Mouse (Mus musculus): ENCODE measurements at regions not wholly inside any gene's neighbourhood (a gene's known extent, or its start where the extent isn't known, plus 50 kb on each side); places are given as distances from the start of the nearest gene placed in this dataset.

GRCm38 (mm10) chr9:23025247-23025646 lies 197.6 kb upstream of the Bmper start:
- no peaks in the 10 kb centered on the region for H3K27me3 ChIP-seq (ENCODE audit: control insufficient read depth, insufficient read depth, low read length)
- H3K4me3 ChIP-seq (ENCODE audit: insufficient read depth in 1 of 2, low read depth in 2 of 2, low read length in 2 of 2) = no peak overlapping the region
- no peak overlapping the region for H3K27ac ChIP-seq
- TF ChIP-seq CTCF (IDR thresholded peaks at IDR 0.05; ENCODE audit: low read depth) (no peak), EP300 (IDR thresholded peaks at IDR 0.05; ENCODE audit: low read depth) (no peak)
- no peak overlapping the region for H3K9ac ChIP-seq (replicated peaks)
- H3K9me3 ChIP-seq (ENCODE audit: control insufficient read depth, low read length) = no peaks in the 10 kb centered on the region
- no peak overlapping the region for H3K4me2 ChIP-seq (ENCODE audit: low read depth)
- no peak for ATAC-seq (ENCODE audit: insufficient read depth)
- DNase-seq (ENCODE audit: low read depth in 3 of 3, low spot score in 3 of 3) = no peak
- H3K36me3 ChIP-seq (replicated peaks; ENCODE audit: control insufficient read depth, insufficient read depth, low read depth) = no peaks in the 10 kb centered on the region
- WGBS (ENCODE audit: insufficient replicate concordance) = 68% methylated on average over 8 of the region's 8 CpGs
- H3K4me1 ChIP-seq (replicated peaks; ENCODE audit: control insufficient read depth in 2 of 2, insufficient read depth in 2 of 2, low read length in 1 of 2) = no peaks in the 10 kb centered on the region

GRCm38 (mm10) chr9:23027377-23028313 lies 195.2 kb upstream of the Bmper start:
- 40% methylated on average over 9 of the region's 9 CpGs for WGBS (ENCODE audit: insufficient replicate concordance)
- DNase-seq (ENCODE audit: low read depth in 3 of 3, low spot score in 3 of 3) (peak in 2 of 3 experiments; percentile 6 to 7), ATAC-seq (ENCODE audit: insufficient read depth) (no peak)
- no peak overlapping the region for H3K9ac ChIP-seq (replicated peaks)
- no peak overlapping the region for H3K4me3 ChIP-seq (ENCODE audit: insufficient read depth in 1 of 2, low read depth in 2 of 2, low read length in 2 of 2)
- H3K36me3 ChIP-seq (replicated peaks; ENCODE audit: control insufficient read depth, insufficient read depth, low read depth) = no peaks in the 10 kb centered on the region
- no peak overlapping the region for H3K4me2 ChIP-seq (ENCODE audit: low read depth)
- no peaks in the 10 kb centered on the region for H3K4me1 ChIP-seq (replicated peaks; ENCODE audit: control insufficient read depth in 2 of 2, insufficient read depth in 2 of 2, low read length in 1 of 2)
- H3K27ac ChIP-seq = no peak overlapping the region
- TF ChIP-seq CTCF (IDR thresholded peaks at IDR 0.05; ENCODE audit: low read depth) (peak; percentile 70), EP300 (IDR thresholded peaks at IDR 0.05; ENCODE audit: low read depth) (no peak)
- H3K9me3 ChIP-seq (ENCODE audit: control insufficient read depth, low read length) = no peaks in the 10 kb centered on the region
- H3K27me3 ChIP-seq (ENCODE audit: control insufficient read depth, insufficient read depth, low read length) = no peaks in the 10 kb centered on the region

GRCm38 (mm10) chr9:23029421-23029820 lies 193.5 kb upstream of the Bmper start:
- ATAC-seq (ENCODE audit: insufficient read depth) (no peak), DNase-seq (ENCODE audit: low read depth in 3 of 3, low spot score in 3 of 3) (no peak)
- H3K36me3 ChIP-seq (replicated peaks; ENCODE audit: control insufficient read depth, insufficient read depth, low read depth) = no peaks in the 10 kb centered on the region
- H3K9me3 ChIP-seq (ENCODE audit: control insufficient read depth, low read length) = no peaks in the 10 kb centered on the region
- no peak overlapping the region for H3K27ac ChIP-seq
- H3K4me3 ChIP-seq (ENCODE audit: insufficient read depth in 1 of 2, low read depth in 2 of 2, low read length in 2 of 2) = no peak overlapping the region
- no peak overlapping the region for H3K9ac ChIP-seq (replicated peaks)
- TF ChIP-seq CTCF (IDR thresholded peaks at IDR 0.05; ENCODE audit: low read depth) (no peak), EP300 (IDR thresholded peaks at IDR 0.05; ENCODE audit: low read depth) (no peak)
- no peaks in the 10 kb centered on the region for H3K4me1 ChIP-seq (replicated peaks; ENCODE audit: control insufficient read depth in 2 of 2, insufficient read depth in 2 of 2, low read length in 1 of 2)
- no peaks in the 10 kb centered on the region for H3K27me3 ChIP-seq (ENCODE audit: control insufficient read depth, insufficient read depth, low read length)
- no peak overlapping the region for H3K4me2 ChIP-seq (ENCODE audit: low read depth)
- 65% methylated on average over 4 of the region's 4 CpGs for WGBS (ENCODE audit: insufficient replicate concordance)

GRCm38 (mm10) chr9:23030138-23030537 lies 192.7 kb upstream of the Bmper start:
- H3K4me3 ChIP-seq (ENCODE audit: insufficient read depth in 1 of 2, low read depth in 2 of 2, low read length in 2 of 2) = no peak overlapping the region
- H3K36me3 ChIP-seq (replicated peaks; ENCODE audit: control insufficient read depth, insufficient read depth, low read depth) = no peaks in the 10 kb centered on the region
- no peaks in the 10 kb centered on the region for H3K9me3 ChIP-seq (ENCODE audit: control insufficient read depth, low read length)
- H3K4me1 ChIP-seq (replicated peaks; ENCODE audit: control insufficient read depth in 2 of 2, insufficient read depth in 2 of 2, low read length in 1 of 2) = no peaks in the 10 kb centered on the region
- no peak overlapping the region for H3K9ac ChIP-seq (replicated peaks)
- no peaks in the 10 kb centered on the region for H3K27me3 ChIP-seq (ENCODE audit: control insufficient read depth, insufficient read depth, low read length)
- no peak for DNase-seq (ENCODE audit: low read depth in 3 of 3, low spot score in 3 of 3)
- TF ChIP-seq CTCF (IDR thresholded peaks at IDR 0.05; ENCODE audit: low read depth) = no peak
- no peak for TF ChIP-seq EP300 (IDR thresholded peaks at IDR 0.05; ENCODE audit: low read depth)
- H3K4me2 ChIP-seq (ENCODE audit: low read depth) = no peak overlapping the region
- no peak for ATAC-seq (ENCODE audit: insufficient read depth)
- H3K27ac ChIP-seq = no peak overlapping the region
- WGBS (ENCODE audit: insufficient replicate concordance) = 22% methylated on average over 11 of the region's 11 CpGs

GRCm38 (mm10) chr9:23030546-23030945 lies 192.3 kb upstream of the Bmper start:
- Histone ChIP-seq H3K27ac (no peak overlapping the region), H3K4me1 (replicated peaks; ENCODE audit: control insufficient read depth in 2 of 2, insufficient read depth in 2 of 2, low read length in 1 of 2) (0 out of 4 replicates have a peak, but pooled peaks cover 0 to 3% of the 10 kb centered on the region in 2 experiments), H3K9me3 (ENCODE audit: control insufficient read depth, low read length) (no peaks in the 10 kb centered on the region), H3K9ac (replicated peaks) (no peak overlapping the region), H3K36me3 (replicated peaks; ENCODE audit: control insufficient read depth, insufficient read depth, low read depth) (no peaks in the 10 kb centered on the region), H3K4me3 (ENCODE audit: insufficient read depth in 1 of 2, low read depth in 2 of 2, low read length in 2 of 2) (no peak overlapping the region), H3K27me3 (ENCODE audit: control insufficient read depth, insufficient read depth, low read length) (peaks cover 2% of the 10 kb centered on the region; the same call in 1 of the 2 replicates), H3K4me2 (ENCODE audit: low read depth) (no peak overlapping the region)
- no peak for TF ChIP-seq EP300 (IDR thresholded peaks at IDR 0.05; ENCODE audit: low read depth)
- no peak for TF ChIP-seq CTCF (IDR thresholded peaks at IDR 0.05; ENCODE audit: low read depth)
- no peak for ATAC-seq (ENCODE audit: insufficient read depth)
- DNase-seq (ENCODE audit: low read depth in 3 of 3, low spot score in 3 of 3) = no peak
- 22% methylated on average over 2 of the region's 2 CpGs for WGBS (ENCODE audit: insufficient replicate concordance)

All from liver, embryonic 14.5 days (tissue).